ENCODE assay signal across 19 mouse cellular contexts in the genomic region with DNA sequence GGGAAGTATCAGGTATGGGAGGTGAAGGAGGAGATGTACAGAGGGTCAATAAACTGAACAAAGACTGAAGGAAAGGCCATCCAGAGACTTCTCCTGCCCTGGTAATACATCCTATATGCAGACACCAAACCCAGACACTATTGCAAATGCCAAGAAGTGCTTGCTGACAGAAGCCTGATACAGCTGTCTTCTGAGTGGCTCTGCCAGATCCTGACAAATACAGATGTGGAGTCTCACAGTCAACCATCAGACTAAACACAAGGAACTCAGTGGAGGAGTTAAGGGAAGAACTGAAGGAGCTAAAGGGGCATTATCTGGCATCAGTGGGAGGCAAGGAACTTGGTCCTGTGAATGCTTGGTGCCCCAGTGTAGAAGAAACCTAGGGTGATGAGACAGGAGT.
"Had no signal": no experiment of that assay in that cellular context is flagged by ENCODE, and none has a peak within 500 bp of the region (broad histone marks: within the 10 kb centered on the region; RNA-seq: fewer than 3 reads in every experiment).

No protein-coding gene starts in this region.

- H3K9me3 ChIP-seq: limb, embryonic 15.5 days; liver, embryonic 12.5 days; midbrain, embryonic 10.5 days; midbrain, embryonic 12.5 days; neural tube, embryonic 13.5 days; neural tube, embryonic 15.5 days had no signal

- H3K4me2 ChIP-seq: limb, embryonic 15.5 days; liver, embryonic 12.5 days; midbrain, embryonic 12.5 days; neural tube, embryonic 13.5 days; neural tube, embryonic 15.5 days had no signal

- H3K9ac ChIP-seq: limb, embryonic 15.5 days; liver, embryonic 12.5 days; liver, embryonic 14.5 days; midbrain, embryonic 12.5 days; neural tube, embryonic 13.5 days; neural tube, embryonic 15.5 days had no signal

- ATAC-seq: liver, embryonic 12.5 days; midbrain, embryonic 16.5 days had no signal

- H3K4me1 ChIP-seq: limb, embryonic 15.5 days; liver, embryonic 12.5 days; midbrain, embryonic 10.5 days; midbrain, embryonic 12.5 days; neural tube, embryonic 13.5 days; neural tube, embryonic 15.5 days had no signal

- DNase-seq: lung, postnatal 36 days; midbrain, embryonic 14.5 days; retina, postnatal 1 day; right cerebral cortex, adult 18-20 months; right cerebral cortex, postnatal 25 days; right cerebral cortex, postnatal 4 days; spleen, adult 18-20 months; thymus, adult 18-20 months; thymus, postnatal 14 days; thymus, postnatal 36 days had no signal

- H3K36me3 ChIP-seq: limb, embryonic 15.5 days; liver, embryonic 12.5 days; midbrain, embryonic 10.5 days; midbrain, embryonic 12.5 days; neural tube, embryonic 13.5 days; neural tube, embryonic 15.5 days had no signal

- H3K4me3 ChIP-seq: limb, embryonic 15.5 days; liver, embryonic 12.5 days; midbrain, embryonic 10.5 days; midbrain, embryonic 12.5 days; myocyte; neural tube, embryonic 13.5 days; neural tube, embryonic 15.5 days had no signal

- H3K27me3 ChIP-seq: limb, embryonic 15.5 days; liver, embryonic 12.5 days; midbrain, embryonic 12.5 days; neural tube, embryonic 13.5 days; neural tube, embryonic 15.5 days had no signal

- H3K27ac ChIP-seq: limb, embryonic 15.5 days; liver, embryonic 12.5 days; liver, embryonic 14.5 days; midbrain, embryonic 10.5 days; midbrain, embryonic 12.5 days; neural tube, embryonic 13.5 days; neural tube, embryonic 15.5 days had no signal
